ENCODE assay signal across 7 mouse cellular contexts in genomic region chr7:103813766-103814165, GRCm38 (mm10). TPM values are rescaled to one million over a fixed set of nuclear protein-coding genes. Genes with fewer than 3 reads are reported as not detected.
A peak's percentile ranks its signal among the peaks of the same experiment; 100 is the strongest.
DNase-seq lines count a peak whose midpoint lies in the region; ATAC-seq lines count a peak whose summit lies in the region.

Hbb-bt (minus strand) TSS chr7:103813996.

- H3K36me3 ChIP-seq in forebrain, embryonic 15.5 days, result no peaks in the 10 kb centered on the region
- H3K36me3 ChIP-seq in hindbrain, embryonic 13.5 days, result no peaks in the 10 kb centered on the region
- H3K36me3 ChIP-seq in liver, embryonic 16.5 days (ENCODE audit: control insufficient read depth, insufficient read depth), result peaks cover 2% of the 10 kb centered on the region; the same call in 1 of the 2 replicates

- 88% methylated on average over 3 of the region's 3 CpGs for WGBS in forebrain, embryonic 15.5 days
- WGBS in hindbrain, embryonic 13.5 days, result 90% methylated on average over 3 of the region's 3 CpGs
- whole genome bisulfite sequencing in liver, embryonic 16.5 days (ENCODE audit: insufficient replicate concordance), result 45% methylated on average over 3 of the region's 3 CpGs

- no peak within 1 kb of the TSS for H3K27ac ChIP-seq in forebrain, embryonic 15.5 days (replicated peaks)
- no peak within 1 kb of the TSS for H3K27ac ChIP-seq in hindbrain, embryonic 13.5 days
- H3K27ac ChIP-seq in liver, embryonic 16.5 days (ENCODE audit: low read length), result peak within 1 kb of the TSS; percentile 94

- H3K9ac ChIP-seq in forebrain, embryonic 15.5 days (replicated peaks), result no peak within 1 kb of the TSS
- no peak within 1 kb of the TSS for H3K9ac ChIP-seq in hindbrain, embryonic 13.5 days
- H3K9ac ChIP-seq in liver, embryonic 16.5 days (ENCODE audit: low read depth, low read length), result peak within 1 kb of the TSS; percentile 61

- H3K4me1 ChIP-seq in forebrain, embryonic 15.5 days, result no peaks in the 10 kb centered on the region
- no peaks in the 10 kb centered on the region for H3K4me1 ChIP-seq in hindbrain, embryonic 13.5 days (replicated peaks)
- peaks cover 3% of the 10 kb centered on the region for H3K4me1 ChIP-seq in liver, embryonic 16.5 days (ENCODE audit: control insufficient read depth, low read depth, low read length)

- H3K9me3 ChIP-seq in forebrain, embryonic 15.5 days, result no peaks in the 10 kb centered on the region
- no peaks in the 10 kb centered on the region for H3K9me3 ChIP-seq in hindbrain, embryonic 13.5 days
- no peaks in the 10 kb centered on the region for H3K9me3 ChIP-seq in liver, embryonic 16.5 days (replicated peaks; ENCODE audit: control insufficient read depth, low read length)

- H3K27me3 ChIP-seq in forebrain, embryonic 15.5 days, result no peaks in the 10 kb centered on the region
- H3K27me3 ChIP-seq in hindbrain, embryonic 13.5 days, result no peaks in the 10 kb centered on the region
- H3K27me3 ChIP-seq in liver, embryonic 16.5 days (ENCODE audit: control insufficient read depth, insufficient read depth, low read depth, low read length), result no peaks in the 10 kb centered on the region

- no peak within 1 kb of the TSS for H3K4me2 ChIP-seq in forebrain, embryonic 15.5 days (replicated peaks)
- no peak within 1 kb of the TSS for H3K4me2 ChIP-seq in hindbrain, embryonic 13.5 days
- H3K4me2 ChIP-seq in liver, embryonic 16.5 days (ENCODE audit: low read depth, low read length), result peak within 1 kb of the TSS; percentile 57

- ATAC-seq in forebrain, embryonic 15.5 days (replicated peaks), result no peak
- ATAC-seq in hindbrain, embryonic 13.5 days (ENCODE audit: low FRiP score), result no peak
- ATAC-seq in liver, embryonic 16.5 days (ENCODE audit: low read depth), result peak; percentile 87

- no peak for DNase-seq in thymus, postnatal 0 days (ENCODE audit: low spot score)
- no peak for DNase-seq in thymus, adult 18-20 months
- no peak for DNase-seq in adipocyte (ENCODE audit: low spot score)
- DNase-seq in frontal cortex, postnatal 14 days (ENCODE audit: low spot score in 2 of 2), result no peak

- no peak within 1 kb of the TSS for H3K4me3 ChIP-seq in forebrain, embryonic 15.5 days
- H3K4me3 ChIP-seq in hindbrain, embryonic 13.5 days, result no peak within 1 kb of the TSS
- H3K4me3 ChIP-seq in liver, embryonic 16.5 days (ENCODE audit: low read depth, low read length), result peak within 1 kb of the TSS; percentile 58

RNA-seq across cellular contexts. Expression of gene Hbb-bt, which starts in this region (rescaled TPM):
- polyA plus RNA-seq in thymus, postnatal 0 days (2015; fragmentation: Nextera tagmentation; extraction: Ambion mirVana), result 224 and 268 TPM in 2 replicates
- 1,298 and 1,407 TPM in 2 replicates for polyA plus RNA-seq in forebrain, embryonic 15.5 days (2015; fragmentation: Nextera tagmentation; extraction: Ambion mirVana)
- 996 and 1,160 TPM in 2 replicates for polyA plus RNA-seq in hindbrain, embryonic 13.5 days (2015; fragmentation: Nextera tagmentation; extraction: Ambion mirVana)
- polyA plus RNA-seq in liver, embryonic 16.5 days (2015; fragmentation: Nextera tagmentation; extraction: Ambion mirVana), result 43,947 and 47,652 TPM in 2 replicates

Comparison
In these comparisons a context has a peak if more than half of its experiments do, and no peak if none do; other contexts are left out.
1. RNA of gene Hbb-bt (polyA plus RNA-seq): 43,947 to 47,652 TPM in liver, embryonic 16.5 days; 1,298 to 1,407 TPM in forebrain, embryonic 15.5 days, 996 to 1,160 TPM in hindbrain, embryonic 13.5 days and 224 to 268 TPM in thymus, postnatal 0 days; every median in the first group is over 10 times any median in the second.